ENCODE assay signal across 26 mouse cellular contexts in genomic region chr17:79610163-79610755, GRCm38 (mm10). TPM values are rescaled to one million over a fixed set of nuclear protein-coding genes. Genes with fewer than 3 reads are reported as not detected.
DNase-seq lines count a peak whose midpoint lies in the region; ATAC-seq and TF ChIP-seq lines count a peak whose summit lies in the region.
"Had no signal": no experiment of that assay in that cellular context is flagged by ENCODE, and none has a peak within 500 bp of the region (broad histone marks: within the 10 kb centered on the region; RNA-seq: fewer than 3 reads in every experiment).

No protein-coding gene starts in this region.

- no peak for TF ChIP-seq CTCF in liver, adult 2 months (IDR thresholded peaks at IDR 0.05; ENCODE audit: low read depth, low read length)

- no peak for TF ChIP-seq POLR2A in liver, adult 2 months (IDR thresholded peaks at IDR 0.05; ENCODE audit: extremely low read depth, insufficient read depth, low read length)

- H3K79me2 ChIP-seq in liver, adult 2 months (ENCODE audit: control insufficient read depth, insufficient read depth, low read length): no peaks in the 10 kb centered on the region; the same call in 1 of the 2 replicates

- H3K36me3 ChIP-seq in liver, adult 2 months (ENCODE audit: control insufficient read depth, insufficient read depth, low read length): no peaks in the 10 kb centered on the region
- H3K36me3 ChIP-seq in lung, embryonic 15.5 days: no peaks in the 10 kb centered on the region
- no peaks in the 10 kb centered on the region for H3K36me3 ChIP-seq in neural tube, embryonic 15.5 days
- H3K36me3 ChIP-seq: embryonic facial prominence, embryonic 12.5 days; heart, embryonic 10.5 days; neural tube, embryonic 13.5 days; stomach, embryonic 15.5 days had no signal

- H3K9me3 ChIP-seq in lung, embryonic 15.5 days: no peaks in the 10 kb centered on the region
- no peaks in the 10 kb centered on the region for H3K9me3 ChIP-seq in neural tube, embryonic 15.5 days (replicated peaks)
- H3K9me3 ChIP-seq: embryonic facial prominence, embryonic 12.5 days; forebrain, embryonic 13.5 days; heart, embryonic 10.5 days; neural tube, embryonic 13.5 days; stomach, embryonic 15.5 days had no signal

- H3K27ac ChIP-seq in liver, adult 2 months (replicated peaks; ENCODE audit: insufficient read depth, low read depth, low read length): peak overlapping the region; percentile 100
- peak overlapping the region; percentile 84 for H3K27ac ChIP-seq in lung, embryonic 15.5 days
- H3K27ac ChIP-seq in neural tube, embryonic 15.5 days (replicated peaks): no peak overlapping the region
- H3K27ac ChIP-seq: embryonic facial prominence, embryonic 12.5 days; forebrain, embryonic 13.5 days; gastrocnemius, adult 2 months; heart, embryonic 10.5 days; hindbrain, postnatal 0 days; neural tube, embryonic 13.5 days; stomach, embryonic 15.5 days had no signal

- no peak overlapping the region for H3K4me2 ChIP-seq in lung, embryonic 15.5 days
- no peak overlapping the region for H3K4me2 ChIP-seq in neural tube, embryonic 15.5 days
- H3K4me2 ChIP-seq: embryonic facial prominence, embryonic 12.5 days; forebrain, embryonic 13.5 days; neural tube, embryonic 13.5 days; stomach, embryonic 15.5 days had no signal

- peaks cover 15% of the 10 kb centered on the region for H3K4me1 ChIP-seq in liver, adult 2 months (ENCODE audit: control insufficient read depth, insufficient read depth, low read length)
- 0 out of 2 replicates have a peak, but pooled peaks cover 8% of the 10 kb centered on the region for H3K4me1 ChIP-seq in lung, embryonic 15.5 days
- peaks cover 6% of the 10 kb centered on the region; the same call in 1 of the 2 replicates for H3K4me1 ChIP-seq in neural tube, embryonic 15.5 days
- H3K4me1 ChIP-seq: embryonic facial prominence, embryonic 12.5 days; forebrain, embryonic 13.5 days; stomach, embryonic 15.5 days had no signal

- peak; percentile 70 for DNase-seq in adrenal gland, adult 2 months
- no peak for DNase-seq in adrenal gland, postnatal 4 days (ENCODE audit: low spot score in 2 of 2)
- DNase-seq in liver, adult 2 months (ENCODE audit: extremely low read depth, low read depth, low spot score): peak; percentile 95
- no peak for DNase-seq in liver
- peak; percentile 66 for DNase-seq in lung, postnatal 36 days
- DNase-seq: adrenal gland, postnatal 25 days; cerebellum, adult 11-12 months; cerebellum, postnatal 10 days; gastrocnemius, adult 2 months; heart, postnatal 14 days; kidney, postnatal 25 days; layer of hippocampus, postnatal 36 days; thymus, adult 18-20 months; thymus, postnatal 4 days had no signal

- H3K9ac ChIP-seq in liver, adult 2 months (ENCODE audit: low read depth, low read length): peak overlapping the region; percentile 69
- H3K9ac ChIP-seq in lung, embryonic 15.5 days: no peak overlapping the region
- no peak overlapping the region for H3K9ac ChIP-seq in neural tube, embryonic 15.5 days (replicated peaks)
- H3K9ac ChIP-seq: embryonic facial prominence, embryonic 12.5 days; forebrain, embryonic 13.5 days; neural tube, embryonic 13.5 days; stomach, embryonic 15.5 days had no signal

- H3K27me3 ChIP-seq in liver, adult 2 months (ENCODE audit: control insufficient read depth, insufficient read depth, low read length): no peaks in the 10 kb centered on the region
- H3K27me3 ChIP-seq in lung, embryonic 15.5 days: no peaks in the 10 kb centered on the region
- no peaks in the 10 kb centered on the region for H3K27me3 ChIP-seq in neural tube, embryonic 15.5 days (replicated peaks)
- H3K27me3 ChIP-seq: embryonic facial prominence, embryonic 12.5 days; forebrain, embryonic 13.5 days; neural tube, embryonic 13.5 days; stomach, embryonic 15.5 days had no signal

- ATAC-seq in lung, embryonic 15.5 days (ENCODE audit: borderline replicate concordance, extremely low read depth, low FRiP score, low TSS enrichment): no peak
- no peak for ATAC-seq in neural tube, embryonic 15.5 days (ENCODE audit: low FRiP score)
- ATAC-seq in activated CD4-positive, CD25-positive, alpha-beta regulatory T cell, adult 4 months: no peak
- ATAC-seq: forebrain, embryonic 13.5 days; hindbrain, postnatal 0 days; intestine, postnatal 0 days; midbrain, embryonic 16.5 days had no signal

- H3K4me3 ChIP-seq in liver, adult 2 months (ENCODE audit: insufficient read depth, low read depth, low read length): no peak overlapping the region
- H3K4me3 ChIP-seq in lung, embryonic 15.5 days: no peak overlapping the region
- no peak overlapping the region for H3K4me3 ChIP-seq in neural tube, embryonic 15.5 days (replicated peaks)
- H3K4me3 ChIP-seq: embryonic facial prominence, embryonic 12.5 days; forebrain, embryonic 13.5 days; gastrocnemius, adult 2 months; heart, embryonic 10.5 days; myocyte; neural tube, embryonic 13.5 days; stomach, embryonic 15.5 days had no signal

- WGBS in liver, adult 2 months: 14% methylated on average over 9 of the region's 9 CpGs
- WGBS in lung, embryonic 15.5 days: 39% methylated on average over 9 of the region's 9 CpGs
- WGBS in neural tube, embryonic 15.5 days: 84% methylated on average over 9 of the region's 9 CpGs

RNA-seq across cellular contexts. Expression of gene Rmdn2, which starts 1.4 kb away (rescaled TPM):
- total RNA-seq in adrenal gland, adult 2 months (2021): 100 to 1,000 TPM; 281 to 503 TPM
- polyA plus RNA-seq in adrenal gland, adult 2 months (2012; rRNA removed): 9.5 and 12.6 TPM in 2 replicates
- 100 to 1,000 TPM; 276 to 287 TPM for total RNA-seq in adrenal gland, postnatal 4 days (2021)
- 45.8 and 82.7 TPM in 2 replicates for total RNA-seq in liver, adult 2 months (2014; rRNA removed)
- 14.1 and 17.6 TPM in 2 replicates for polyA plus RNA-seq in liver, adult 2 months (2012; rRNA removed)
- polyA plus RNA-seq in lung, embryonic 15.5 days (2015; fragmentation: Nextera tagmentation; extraction: Ambion mirVana): 18.9 and 20.5 TPM in 2 replicates
- 8.2 and 8.9 TPM in 2 replicates for polyA plus RNA-seq in neural tube, embryonic 15.5 days (2015; fragmentation: Nextera tagmentation; extraction: Ambion mirVana)
- 1 to 10 TPM; 4.9 to 7.3 TPM for polyA plus RNA-seq in activated CD4-positive, CD25-positive, alpha-beta regulatory T cell, adult 4 months (2017; shearing (Covaris generic))

Comparison
In these comparisons a context has a peak if more than half of its experiments do, and no peak if none do; other contexts are left out.
1. DNase-seq: peak in adrenal gland, adult 2 months (single experiment), liver, adult 2 months (single experiment) and lung, postnatal 36 days (single experiment); none in adrenal gland, postnatal 4 days (0 of 2) and liver (single experiment).